Mouse (Mus musculus) embryonic fibroblast, embryonic 13.5 days (primary cell): ENCODE data around the gene Ccr7.

Experiments
- CTCF ChIP-seq: IDR thresholded peaks from 2 replicates; pipeline ENCODE4 v1.5.1; 2011; ENCODE audit warnings: mild to moderate bottlenecking, control low read depth, low read length, moderate library complexity, borderline replicate concordance; ENCODE audit not compliant: insufficient read depth
- POLR2A ChIP-seq: IDR thresholded peaks from 2 replicates; pipeline ENCODE4 v1.6.1; 2011; ENCODE audit warnings: low read depth, mild to moderate bottlenecking, control low read depth, low read length, moderate library complexity

DNA sequence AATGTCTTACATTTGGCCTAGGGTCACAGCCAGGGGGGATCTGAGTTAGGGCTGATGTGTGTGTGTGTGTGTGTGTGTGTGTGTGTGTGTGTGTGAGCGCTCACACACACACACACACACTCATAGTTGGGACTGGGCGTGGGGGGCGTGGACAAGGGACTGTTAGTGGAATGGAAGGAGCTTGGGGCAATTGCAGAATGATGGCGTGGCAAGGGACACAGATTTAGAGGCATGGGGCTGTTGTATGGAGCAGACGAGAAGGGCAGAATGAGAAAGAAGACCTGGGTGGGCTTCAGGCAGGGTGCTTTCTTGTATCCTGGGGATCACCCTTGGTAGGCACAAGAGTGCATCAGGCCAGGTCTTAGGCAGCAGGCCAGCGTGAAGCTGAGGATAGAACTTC is 12.8 kb downstream of the Ccr7 start:
- TF ChIP-seq CTCF = no peak
- TF ChIP-seq POLR2A = no peak
